Mouse (Mus musculus): Measurements from ENCODE around the gene Usp22.

- TF ChIP-seq POLR2A (IDR thresholded peaks at IDR 0.05; ENCODE audit: borderline replicate concordance, low read depth, low read length) (no peak), CTCF (IDR thresholded peaks at IDR 0.05; ENCODE audit: low read depth, low read length) (no peak)
Observed at GRCm38 (mm10) chr11:61222007-61222406, 47.2 kb upstream of the Usp22 start.

Data from bone marrow macrophage, adult 2 months (primary cell).